Comparison of ENCODE assay signal across 14 mouse cellular contexts in the genomic region with DNA sequence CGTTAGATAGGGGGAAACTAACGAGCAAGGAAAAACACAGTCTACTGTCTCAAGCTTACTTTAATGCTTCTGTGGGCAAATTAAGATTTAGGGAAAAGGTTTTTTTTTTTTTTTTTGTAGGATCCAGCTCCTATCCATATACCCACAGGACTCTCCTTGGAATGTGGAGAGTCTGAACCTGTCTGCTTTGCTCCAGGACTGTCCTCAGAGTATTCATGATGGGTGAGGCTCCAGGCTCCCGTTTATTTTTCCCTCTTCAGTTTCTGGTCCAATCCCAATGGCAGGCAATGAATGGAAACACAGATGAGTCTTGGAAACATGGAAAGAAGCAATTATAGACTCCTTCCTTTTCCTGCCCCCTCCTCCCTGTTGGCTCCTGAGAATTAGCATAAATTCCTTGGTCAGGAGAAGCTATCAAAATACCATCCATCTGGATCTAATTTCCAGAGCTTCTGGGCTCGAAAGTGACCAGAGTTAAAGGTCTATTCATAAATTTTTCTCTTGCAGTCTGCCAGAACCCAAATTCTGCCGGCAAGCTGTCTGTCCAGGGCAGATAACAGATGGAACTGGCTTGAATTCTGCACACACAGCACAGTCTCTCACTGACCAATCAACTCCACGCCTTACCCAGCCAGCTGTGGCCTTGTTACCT.
A peak's percentile ranks its signal among the peaks of the same experiment; 100 is the strongest.
DNase-seq lines count a peak whose midpoint lies in the region; ATAC-seq lines count a peak whose summit lies in the region.
"Had no signal": no experiment of that assay in that cellular context is flagged by ENCODE, and none has a peak within 500 bp of the region (broad histone marks: within the 10 kb centered on the region; RNA-seq: fewer than 3 reads in every experiment).

No protein-coding gene starts in this region.

- H3K36me3 ChIP-seq in kidney, embryonic 14.5 days (ENCODE audit: control insufficient read depth, insufficient read depth, low read length): no peaks in the 10 kb centered on the region
- no peaks in the 10 kb centered on the region for H3K36me3 ChIP-seq in embryonic facial prominence, embryonic 14.5 days (ENCODE audit: control insufficient read depth, insufficient read depth, low read length)
- H3K36me3 ChIP-seq: forebrain, embryonic 10.5 days; G1E; liver, embryonic 15.5 days had no signal

- no peaks in the 10 kb centered on the region for H3K4me1 ChIP-seq in kidney, embryonic 14.5 days (ENCODE audit: control insufficient read depth, insufficient read depth, low read length)
- peaks cover 4% of the 10 kb centered on the region; the same call in 1 of the 2 replicates for H3K4me1 ChIP-seq in embryonic facial prominence, embryonic 14.5 days (ENCODE audit: control insufficient read depth, insufficient read depth, low read length)
- H3K4me1 ChIP-seq: liver, embryonic 15.5 days had no signal

- H3K9ac ChIP-seq in kidney, embryonic 14.5 days (ENCODE audit: low read depth, low read length): no peak overlapping the region
- no peak overlapping the region for H3K9ac ChIP-seq in embryonic facial prominence, embryonic 14.5 days (ENCODE audit: low read depth, low read length)
- H3K9ac ChIP-seq: liver, embryonic 15.5 days had no signal

- H3K9me3 ChIP-seq in kidney, embryonic 14.5 days (ENCODE audit: control insufficient read depth, low read length): no peaks in the 10 kb centered on the region
- no peaks in the 10 kb centered on the region for H3K9me3 ChIP-seq in embryonic facial prominence, embryonic 14.5 days (ENCODE audit: control insufficient read depth, low read length)
- H3K9me3 ChIP-seq: forebrain, embryonic 10.5 days; G1E; liver, embryonic 15.5 days had no signal

- H3K4me2 ChIP-seq in kidney, embryonic 14.5 days (replicated peaks; ENCODE audit: low read depth, low read length): no peak overlapping the region
- H3K4me2 ChIP-seq in embryonic facial prominence, embryonic 14.5 days (ENCODE audit: low read depth, low read length): no peak overlapping the region
- H3K4me2 ChIP-seq: liver, embryonic 15.5 days had no signal

- no peak overlapping the region for H3K27ac ChIP-seq in kidney, embryonic 14.5 days (ENCODE audit: low read depth, low read length)
- H3K27ac ChIP-seq in embryonic facial prominence, embryonic 14.5 days (replicated peaks; ENCODE audit: low read depth, low read length): no peak overlapping the region
- H3K27ac ChIP-seq: forebrain, embryonic 10.5 days; liver, embryonic 15.5 days had no signal

- WGBS in kidney, embryonic 14.5 days: 32% methylated on average over 6 of the region's 6 CpGs
- WGBS in embryonic facial prominence, embryonic 14.5 days: 31% methylated on average over 6 of the region's 6 CpGs

- H3K27me3 ChIP-seq in kidney, embryonic 14.5 days (ENCODE audit: control insufficient read depth, insufficient read depth, low read length): no peaks in the 10 kb centered on the region
- no peaks in the 10 kb centered on the region for H3K27me3 ChIP-seq in embryonic facial prominence, embryonic 14.5 days (replicated peaks; ENCODE audit: control insufficient read depth, insufficient read depth, low read length)
- H3K27me3 ChIP-seq: liver, embryonic 15.5 days had no signal

- H3K4me3 ChIP-seq in kidney, embryonic 14.5 days (ENCODE audit: low read length): no peak overlapping the region
- no peak overlapping the region for H3K4me3 ChIP-seq in embryonic facial prominence, embryonic 14.5 days (ENCODE audit: low read depth, low read length)
- H3K4me3 ChIP-seq: forebrain, embryonic 10.5 days; liver, embryonic 15.5 days had no signal

- DNase-seq in gastrocnemius, adult 18-20 months (ENCODE audit: low spot score): peak; percentile 7
- no peak for DNase-seq in gastrocnemius, postnatal 10 days
- DNase-seq in kidney, postnatal 10 days: peak; percentile 12
- DNase-seq in embryonic facial prominence, embryonic 14.5 days (ENCODE audit: low spot score): peak; percentile 60
- peak; percentile 6 for DNase-seq in yolk sac, embryonic 10.5 days (ENCODE audit: low spot score)
- no peak for DNase-seq in retina, embryonic 14.5 days (ENCODE audit: low spot score)
- DNase-seq in layer of hippocampus, adult 18-20 months (ENCODE audit: low spot score in 2 of 2): no peak
- DNase-seq: B cell, adult 2 months; right cerebral cortex, postnatal 4 days had no signal

- ATAC-seq in kidney, embryonic 14.5 days (ENCODE audit: low FRiP score, low TSS enrichment): no peak; the same call in 1 of the 2 replicates
- 0 out of 2 replicates have a peak, but pooled peaks have one; percentile 50 for ATAC-seq in embryonic facial prominence, embryonic 14.5 days (ENCODE audit: low read depth)
- ATAC-seq: hindbrain, embryonic 16.5 days had no signal

Comparison
In these comparisons a context has a peak if more than half of its experiments do, and no peak if none do; other contexts are left out.
1. DNase-seq: peak in gastrocnemius, adult 18-20 months (single experiment), kidney, postnatal 10 days (single experiment), embryonic facial prominence, embryonic 14.5 days (single experiment) and yolk sac, embryonic 10.5 days (single experiment); none in gastrocnemius, postnatal 10 days (single experiment), retina, embryonic 14.5 days (single experiment) and layer of hippocampus, adult 18-20 months (0 of 2).